Mouse (Mus musculus) skeletal muscle tissue, adult 2 months (tissue): ENCODE data around the gene Olfr742.

ENCODE experiments used
- DNase-seq: peaks from one replicate; pipeline ENCODE4 v3.0.0-alpha.2; 2012; ENCODE audit warnings: low read depth, low spot score

Gene Olfr742

DNA sequence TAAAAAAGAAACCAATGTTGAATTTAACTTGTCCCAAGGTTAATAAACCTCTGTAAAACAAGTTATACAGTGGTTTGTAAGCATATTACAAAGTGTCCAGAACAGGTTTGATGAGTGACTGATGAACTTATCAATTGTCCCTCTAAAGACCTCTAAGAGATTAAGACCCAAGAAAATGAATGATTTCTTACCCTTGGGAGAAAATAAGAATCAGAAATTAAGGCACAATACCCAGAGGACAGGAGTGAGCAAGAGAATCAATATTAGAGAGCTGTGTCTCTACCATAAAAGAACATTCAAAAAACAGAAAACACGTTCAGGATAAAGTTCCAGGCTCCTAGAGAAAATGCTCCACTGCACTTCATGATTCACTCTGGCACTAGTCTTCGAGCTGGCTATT lies at the start of gene Olfr742:
Gene Olfr742 (plus strand): TSS at position 301 of the 400 bp plus-strand sequence.
- DNase-seq: no peak

DNA sequence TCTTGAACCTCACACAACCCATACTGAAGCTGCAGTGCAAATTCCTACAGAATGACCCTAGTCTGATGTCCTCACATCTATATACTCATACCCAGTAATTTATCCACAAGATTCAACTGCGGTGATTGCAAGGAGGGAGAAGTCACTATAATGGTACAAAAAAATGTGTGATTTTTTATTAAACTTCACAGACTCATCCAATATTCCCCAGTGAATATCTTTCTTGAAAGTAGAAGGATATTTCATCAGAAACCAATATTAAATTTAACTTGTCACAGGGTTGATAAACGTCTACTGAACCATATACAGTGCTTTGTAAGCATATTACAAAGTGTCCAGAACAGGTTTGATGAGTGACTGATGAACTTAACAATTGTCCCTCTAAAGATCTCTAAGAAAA lies 31.0 kb upstream of the Olfr742 start, which contains the start of gene Olfr741:
Gene Olfr741 (plus strand): TSS at position 301 of the 400 bp plus-strand sequence.
- no peak for DNase-seq

DNA sequence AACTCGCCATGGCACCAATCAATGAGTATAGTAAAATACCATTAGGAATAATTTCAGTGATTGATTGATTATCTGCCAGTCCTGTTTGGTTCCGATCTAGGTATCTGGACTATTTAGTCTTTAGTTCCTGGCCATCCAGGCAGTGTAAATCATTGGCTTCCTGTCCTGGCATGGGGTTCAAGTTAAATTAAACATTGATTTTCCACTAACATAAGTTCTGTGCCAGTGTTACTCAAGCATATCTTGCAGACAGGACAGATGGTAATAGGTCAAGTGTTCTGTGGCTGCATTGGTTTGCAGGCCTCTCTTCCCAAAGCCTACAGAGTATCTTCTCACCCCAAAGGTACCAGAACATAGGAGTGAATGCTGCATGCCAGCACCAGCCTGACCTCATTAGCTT lies 25.0 kb upstream of the Olfr742 start:
- DNase-seq: no peak

DNA sequence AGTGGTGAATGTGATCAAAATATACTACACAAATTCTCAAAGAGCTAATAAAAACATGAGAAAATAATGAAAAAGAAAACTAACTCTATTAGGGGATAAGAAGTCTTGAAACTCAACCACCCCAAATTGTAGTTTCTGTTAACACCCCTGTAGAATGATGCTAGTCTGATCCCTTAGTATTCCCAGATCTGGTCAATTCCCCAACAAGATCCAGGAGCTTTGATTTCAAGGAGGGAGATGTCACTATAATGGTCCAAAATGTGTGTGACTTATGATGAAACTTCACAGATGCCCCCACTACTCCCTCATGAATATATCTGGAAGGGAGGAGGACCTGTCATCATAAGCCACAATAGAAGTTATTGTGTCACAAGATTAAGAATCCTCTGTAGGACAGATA lies 18.1 kb downstream of the Olfr742 start, which contains the start of gene Olfr743:
Gene Olfr743 (plus strand): TSS at position 301 of the 400 bp plus-strand sequence.
- no peak for DNase-seq

DNA sequence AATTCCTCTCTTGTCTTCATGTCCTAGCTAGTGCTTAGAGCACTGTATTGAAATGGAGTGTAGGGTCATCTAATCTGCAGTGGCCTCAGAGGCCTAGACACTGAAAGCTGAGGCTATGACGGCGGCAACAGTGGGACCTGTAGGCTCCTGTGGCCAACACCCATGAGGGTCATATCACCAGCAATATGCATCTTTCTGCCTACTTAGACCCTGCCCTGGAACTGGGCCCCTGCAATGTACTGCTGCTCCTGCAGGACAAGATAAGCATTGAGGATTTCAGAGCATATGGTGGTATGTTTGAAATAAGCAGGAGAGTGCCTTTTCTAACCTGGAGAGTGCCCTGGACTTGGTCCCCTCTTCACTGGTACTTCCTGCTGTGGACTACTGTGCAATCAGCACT lies 49.3 kb downstream of the Olfr742 start:
- DNase-seq: no peak
